Mouse (Mus musculus): ENCODE measurements around the gene Ttc19.
A peak's percentile ranks its signal among the peaks of the same experiment; 100 is the strongest.

The Ttc19 gene

GRCm38 (mm10) chr11:62280675-62281600 is at the start of gene Ttc19, which contains the start of gene Zswim7:
TSS of gene Ttc19 (plus strand) at chr11:62281473.
TSS of gene Zswim7 (minus strand) at chr11:62281375.
- peak; percentile 83 for ATAC-seq (ENCODE audit: low TSS enrichment)

- ATAC-seq (ENCODE audit: low TSS enrichment): no peak
These were observed 40.5 kb upstream of the Ttc19 start for GRCm38 (mm10) chr11:62240631-62241261.

- no peak for ATAC-seq (ENCODE audit: low TSS enrichment)
These were observed 37.4 kb upstream of the Ttc19 start for GRCm38 (mm10) chr11:62243871-62244270.

GRCm38 (mm10) chr11:62244471-62244870 is 36.8 kb upstream of the Ttc19 start:
- no peak for ATAC-seq (ENCODE audit: low TSS enrichment)

GRCm38 (mm10) chr11:62247759-62248400 is 33.4 kb upstream of the Ttc19 start:
- no peak for ATAC-seq (ENCODE audit: low TSS enrichment)

GRCm38 (mm10) chr11:62248401-62249244 is 32.6 kb upstream of the Ttc19 start, which contains the start of gene Adora2b:
TSS of gene Adora2b (plus strand) at chr11:62248984.
- peak; percentile 71; the same call in 1 of the 2 replicates for ATAC-seq (ENCODE audit: low TSS enrichment)

- ATAC-seq (ENCODE audit: low TSS enrichment): peak; percentile 45; the same call in 1 of the 2 replicates
These were observed 31.8 kb upstream of the Ttc19 start for GRCm38 (mm10) chr11:62249266-62250037.

- ATAC-seq (ENCODE audit: low TSS enrichment): no peak
These were observed 30.2 kb upstream of the Ttc19 start for GRCm38 (mm10) chr11:62251047-62251446.

- ATAC-seq (ENCODE audit: low TSS enrichment): no peak
These were observed 27.9 kb upstream of the Ttc19 start for GRCm38 (mm10) chr11:62253380-62253779.

GRCm38 (mm10) chr11:62259214-62259613 is 22.1 kb upstream of the Ttc19 start:
- no peak for ATAC-seq (ENCODE audit: low TSS enrichment)

GRCm38 (mm10) chr11:62263599-62263998 is 17.7 kb upstream of the Ttc19 start:
- ATAC-seq (ENCODE audit: low TSS enrichment): no peak

- ATAC-seq (ENCODE audit: low TSS enrichment): no peak
These were observed 17.3 kb upstream of the Ttc19 start for GRCm38 (mm10) chr11:62264018-62264417.

GRCm38 (mm10) chr11:62265642-62266041 is 15.6 kb upstream of the Ttc19 start:
- ATAC-seq (ENCODE audit: low TSS enrichment): no peak

- no peak for ATAC-seq (ENCODE audit: low TSS enrichment)
These were observed 14.6 kb upstream of the Ttc19 start for GRCm38 (mm10) chr11:62266466-62267214.

- no peak for ATAC-seq (ENCODE audit: low TSS enrichment)
These were observed 12.9 kb upstream of the Ttc19 start for GRCm38 (mm10) chr11:62268381-62268780.

GRCm38 (mm10) chr11:62269097-62269496 is 12.2 kb upstream of the Ttc19 start:
- peak; percentile 52; the same call in 1 of the 2 replicates for ATAC-seq (ENCODE audit: low TSS enrichment)

GRCm38 (mm10) chr11:62270851-62271250 is 10.4 kb upstream of the Ttc19 start:
- ATAC-seq (ENCODE audit: low TSS enrichment): no peak

GRCm38 (mm10) chr11:62277086-62277485 is 4.2 kb upstream of the Ttc19 start:
- ATAC-seq (ENCODE audit: low TSS enrichment): no peak

GRCm38 (mm10) chr11:62278027-62278426 is 3.2 kb upstream of the Ttc19 start:
- ATAC-seq (ENCODE audit: low TSS enrichment): no peak

GRCm38 (mm10) chr11:62281601-62281997 is 326 bp downstream of the Ttc19 start:
- no peak; the same call in none of the 2 replicates for ATAC-seq (ENCODE audit: low TSS enrichment)

All from frontal cortex, adult (tissue).